In the genomic region with DNA sequence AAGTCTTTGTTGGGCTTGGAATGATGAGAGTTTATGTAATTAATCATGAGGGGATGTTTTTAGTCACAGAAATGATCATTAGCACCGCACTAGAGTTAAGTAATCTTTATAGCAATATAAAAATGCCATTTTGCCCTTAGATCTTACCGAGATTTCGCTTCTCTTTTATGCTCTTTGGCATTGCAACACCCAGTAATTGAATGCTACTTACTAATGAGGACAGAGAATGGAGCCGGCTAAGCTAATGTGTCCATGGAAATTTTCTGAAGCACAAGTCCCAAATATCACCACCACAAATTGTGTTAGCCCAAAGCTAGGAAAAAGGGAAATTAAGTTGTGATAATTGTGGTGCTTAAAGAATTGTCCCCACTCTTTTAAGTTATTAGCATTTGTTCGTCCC, we compare ENCODE assay signal across 23 mouse cellular contexts. TPM values are rescaled to one million over a fixed set of nuclear protein-coding genes. Genes with fewer than 3 reads are reported as not detected.
DNase-seq lines count a peak whose midpoint lies in the region; ATAC-seq and TF ChIP-seq lines count a peak whose summit lies in the region.
"Had no signal": no experiment of that assay in that cellular context is flagged by ENCODE, and none has a peak within 500 bp of the region (broad histone marks: within the 10 kb centered on the region; RNA-seq: fewer than 3 reads in every experiment).

No protein-coding gene starts in this region.

- no peak overlapping the region for H3K27ac ChIP-seq in kidney, postnatal 0 days
- no peak overlapping the region for H3K27ac ChIP-seq in lung, embryonic 15.5 days
- H3K27ac ChIP-seq: forebrain, embryonic 13.5 days; heart, embryonic 15.5 days; hindbrain, embryonic 13.5 days had no signal

- no peak overlapping the region for H3K9ac ChIP-seq in kidney, postnatal 0 days (ENCODE audit: low read depth, low read length)
- no peak overlapping the region for H3K9ac ChIP-seq in lung, embryonic 15.5 days
- H3K9ac ChIP-seq: forebrain, embryonic 13.5 days; heart, embryonic 12.5 days; heart, embryonic 15.5 days; hindbrain, embryonic 13.5 days had no signal

- ATAC-seq in kidney, postnatal 0 days (replicated peaks; ENCODE audit: low FRiP score, low read depth), result no peak
- ATAC-seq in lung, embryonic 15.5 days (ENCODE audit: borderline replicate concordance, extremely low read depth, low FRiP score, low TSS enrichment), result no peak

- H3K4me1 ChIP-seq in kidney, postnatal 0 days (replicated peaks; ENCODE audit: insufficient read depth, low read length), result peaks cover 9% of the 10 kb centered on the region
- H3K4me1 ChIP-seq in lung, embryonic 15.5 days, result peaks cover 23% of the 10 kb centered on the region

- H3K4me3 ChIP-seq in kidney, postnatal 0 days (replicated peaks; ENCODE audit: low read depth, low read length), result no peak overlapping the region
- H3K4me3 ChIP-seq in lung, embryonic 15.5 days, result no peak overlapping the region
- H3K4me3 ChIP-seq: forebrain, embryonic 13.5 days; heart, embryonic 12.5 days; heart, embryonic 15.5 days had no signal

- H3K4me2 ChIP-seq in kidney, postnatal 0 days (ENCODE audit: low read length), result no peak overlapping the region
- peak overlapping the region; percentile 51; the same call in 1 of the 2 replicates for H3K4me2 ChIP-seq in lung, embryonic 15.5 days

- H3K27me3 ChIP-seq in kidney, postnatal 0 days (ENCODE audit: insufficient read depth, low read length), result no peaks in the 10 kb centered on the region
- H3K27me3 ChIP-seq in lung, embryonic 15.5 days, result no peaks in the 10 kb centered on the region
- H3K27me3 ChIP-seq: CH12.LX; forebrain, embryonic 13.5 days; heart, embryonic 12.5 days; heart, embryonic 15.5 days had no signal

- TF ChIP-seq CTCF in kidney, postnatal 0 days (IDR thresholded peaks at IDR 0.05; ENCODE audit: low read depth), result no peak

- no peaks in the 10 kb centered on the region for H3K36me3 ChIP-seq in kidney, postnatal 0 days (ENCODE audit: insufficient read depth, low read length)
- H3K36me3 ChIP-seq in lung, embryonic 15.5 days, result no peaks in the 10 kb centered on the region
- H3K36me3 ChIP-seq: forebrain, embryonic 10.5 days; G1E; heart, embryonic 12.5 days; heart, embryonic 15.5 days; hindbrain, embryonic 10.5 days; hindbrain, embryonic 13.5 days had no signal

- H3K9me3 ChIP-seq in kidney, postnatal 0 days (replicated peaks; ENCODE audit: low read length), result no peaks in the 10 kb centered on the region
- no peaks in the 10 kb centered on the region for H3K9me3 ChIP-seq in lung, embryonic 15.5 days
- H3K9me3 ChIP-seq: forebrain, embryonic 10.5 days; forebrain, embryonic 13.5 days; G1E; heart, embryonic 12.5 days; heart, embryonic 15.5 days; hindbrain, embryonic 10.5 days; hindbrain, embryonic 13.5 days had no signal

- DNase-seq in kidney, postnatal 0 days (ENCODE audit: low spot score), result peak; percentile 3
- no peak for DNase-seq in kidney, postnatal 4 days
- no peak for DNase-seq in lung, postnatal 4 days
- peak; percentile 60 for DNase-seq in Muller cell, postnatal 12 days (ENCODE audit: inconsistent ontology term)
- no peak for DNase-seq in cerebellum, postnatal 10 days
- DNase-seq: adrenal gland, adult 2 months; adrenal gland, postnatal 14 days; B cell, adult 2 months; gastrocnemius, postnatal 25 days; heart, postnatal 36 days had no signal

- WGBS in kidney, postnatal 0 days, result 66% methylated on average over 5 of the region's 5 CpGs
- WGBS in lung, embryonic 15.5 days, result 57% methylated on average over 5 of the region's 5 CpGs

RNA-seq across cellular contexts. Expression of a gene that starts 34.9 kb away (rescaled TPM):
- polyA plus RNA-seq in kidney, postnatal 0 days (2015; fragmentation: Nextera tagmentation; extraction: Ambion mirVana), result not detected in 2 replicates
- polyA plus RNA-seq in lung, embryonic 15.5 days (2015; fragmentation: Nextera tagmentation; extraction: Ambion mirVana), result not detected in 2 replicates
- polyA plus RNA-seq: adrenal gland, adult 2 months; embryonic facial prominence, embryonic 11.5 days; embryonic facial prominence, embryonic 14.5 days; forebrain, embryonic 10.5 days; forebrain, embryonic 13.5 days; G1E; gonadal fat pad, adult 2 months; heart, embryonic 12.5 days; heart, embryonic 15.5 days; hindbrain, embryonic 10.5 days; hindbrain, embryonic 13.5 days; hindbrain, embryonic 16.5 days had no signal

Comparison
In these comparisons a context has a peak if more than half of its experiments do, and no peak if none do; other contexts are left out.
1. DNase-seq: peak in kidney, postnatal 0 days (single experiment) and Muller cell, postnatal 12 days (single experiment); none in kidney, postnatal 4 days (0 of 2), lung, postnatal 4 days (0 of 2) and cerebellum, postnatal 10 days (0 of 2).